Mouse (Mus musculus) testis, adult 2 months (tissue): ENCODE measurements around the gene Stxbp5. TPM values are rescaled to one million over a fixed set of nuclear protein-coding genes. Genes with fewer than 3 reads are reported as not detected.

Experiments
- H3K27ac ChIP-seq: fragments of 200-500 bp; 2 replicates; pipeline ENCODE4 v1.5.1; 2012; ENCODE audit warnings: low read depth, low read length; ENCODE audit not compliant: control insufficient read depth, insufficient read depth
- H3K27me3 ChIP-seq: fragments of 200-500 bp; 2 replicates; pipeline ENCODE4 v1.6.1; 2012; ENCODE audit warnings: mild to moderate bottlenecking, low read length, moderate library complexity; ENCODE audit not compliant: control insufficient read depth, insufficient read depth
- H3K36me3 ChIP-seq: fragments of 200-500 bp; 2 replicates; pipeline ENCODE4 v1.6.1; 2012; ENCODE audit warnings: mild to moderate bottlenecking, low read length; ENCODE audit not compliant: control insufficient read depth, insufficient read depth
- H3K4me1 ChIP-seq: fragments of 200-500 bp; 2 replicates; pipeline ENCODE4 v1.6.1; 2012; ENCODE audit warnings: low read length; ENCODE audit not compliant: control insufficient read depth, insufficient read depth
- H3K4me3 ChIP-seq: fragments of 200-500 bp; 2 replicates; pipeline ENCODE4 v1.5.1; 2012; ENCODE audit warnings: low read depth, mild to moderate bottlenecking, low read length, moderate library complexity, mixed read lengths; ENCODE audit not compliant: control insufficient read depth
- CTCF ChIP-seq: fragments of 200-500 bp; IDR thresholded peaks from 2 replicates; pipeline ENCODE4 v1.5.1; 2012; ENCODE audit warnings: low read depth, mild to moderate bottlenecking, inconsistent platforms, low read length, moderate library complexity; ENCODE audit not compliant: control insufficient read depth, insufficient read depth, insufficient replicate concordance
- POLR2A ChIP-seq: fragments of 200-500 bp; IDR thresholded peaks from 2 replicates; pipeline ENCODE4 v1.6.1; 2012; ENCODE audit warnings: low read depth, mild to moderate bottlenecking, inconsistent platforms, low read length, moderate library complexity; ENCODE audit not compliant: control insufficient read depth
- polyA plus RNA-seq: library from polyadenylated mRNA; depleted of rRNA; stranded (reverse); fragments of >200 nt; gene quantifications from 2 replicates; pipeline ENCODE4 v1.2.3, GENCODE M21; 2012; rRNA removed

The Stxbp5 gene
- polyA plus RNA-seq: 12.5 and 13.1 TPM in 2 replicates

DNA sequence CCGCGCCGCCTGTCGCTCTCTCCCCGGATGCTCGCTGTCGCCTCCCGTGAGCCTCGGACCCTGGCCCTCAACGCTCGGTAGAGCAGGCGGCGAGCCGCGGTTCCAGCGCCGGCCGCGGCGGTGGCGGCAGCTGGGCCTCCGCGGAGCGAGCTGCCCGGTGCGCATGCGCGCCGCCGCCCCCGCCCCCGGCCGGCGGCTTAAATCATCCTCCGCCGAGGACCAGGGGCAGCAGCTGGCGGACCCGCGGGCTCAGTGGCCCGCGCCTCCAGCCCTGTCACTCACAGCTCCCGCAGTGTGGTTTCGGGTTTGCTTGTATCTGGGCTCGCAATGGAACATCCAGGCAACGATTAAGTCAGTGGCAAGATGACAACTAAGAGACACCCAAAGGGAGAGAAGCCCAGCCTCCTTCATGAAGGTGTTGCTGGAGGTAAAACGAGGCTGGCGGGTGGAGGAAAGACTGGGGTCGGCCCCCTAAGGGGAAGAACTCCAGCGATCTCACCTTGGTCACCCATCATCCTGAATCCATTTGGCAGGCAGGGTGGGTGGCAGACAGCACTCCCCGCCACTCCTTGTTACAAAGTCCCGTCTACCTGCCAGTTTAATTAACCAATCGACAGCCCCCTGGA lies at the start of gene Stxbp5:
Gene Stxbp5 (minus strand): TSS at position 9 of the 626 bp plus-strand sequence.
- peaks cover 5% of the 10 kb centered on the region for H3K4me1 ChIP-seq
- no peaks in the 10 kb centered on the region for H3K36me3 ChIP-seq
- H3K27ac ChIP-seq: peak within 1 kb of the TSS; percentile 69
- H3K27me3 ChIP-seq: no peaks in the 10 kb centered on the region
- H3K4me3 ChIP-seq: peak within 1 kb of the TSS; percentile 93
- no peak for TF ChIP-seq CTCF
- no peak; the same call in 1 of the 2 replicates for TF ChIP-seq POLR2A

DNA sequence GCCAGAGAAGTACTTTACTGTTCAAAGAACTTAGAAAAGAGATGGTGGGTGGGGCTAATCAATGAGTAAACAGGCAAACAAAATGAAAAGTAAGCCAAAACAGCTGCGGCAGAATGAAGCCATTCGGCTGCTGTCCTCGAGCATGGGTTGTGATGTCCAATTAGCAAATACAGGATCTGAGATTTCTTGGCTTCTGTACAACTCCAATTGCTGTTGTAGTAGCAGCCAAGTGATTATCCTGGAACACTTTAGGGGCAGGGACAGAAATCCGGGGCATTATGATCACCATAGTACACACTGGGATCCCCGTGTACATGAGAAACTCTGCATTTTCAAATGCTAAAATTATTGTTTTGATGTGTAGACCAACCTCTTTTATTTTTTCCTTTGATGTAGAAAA lies 11.5 kb upstream of the Stxbp5 start:
- Histone ChIP-seq H3K36me3 (no peaks in the 10 kb centered on the region), H3K27ac (no peak overlapping the region), H3K4me3 (no peak overlapping the region), H3K27me3 (no peaks in the 10 kb centered on the region), H3K4me1 (no peaks in the 10 kb centered on the region)
- TF ChIP-seq POLR2A (no peak), CTCF (no peak)

DNA sequence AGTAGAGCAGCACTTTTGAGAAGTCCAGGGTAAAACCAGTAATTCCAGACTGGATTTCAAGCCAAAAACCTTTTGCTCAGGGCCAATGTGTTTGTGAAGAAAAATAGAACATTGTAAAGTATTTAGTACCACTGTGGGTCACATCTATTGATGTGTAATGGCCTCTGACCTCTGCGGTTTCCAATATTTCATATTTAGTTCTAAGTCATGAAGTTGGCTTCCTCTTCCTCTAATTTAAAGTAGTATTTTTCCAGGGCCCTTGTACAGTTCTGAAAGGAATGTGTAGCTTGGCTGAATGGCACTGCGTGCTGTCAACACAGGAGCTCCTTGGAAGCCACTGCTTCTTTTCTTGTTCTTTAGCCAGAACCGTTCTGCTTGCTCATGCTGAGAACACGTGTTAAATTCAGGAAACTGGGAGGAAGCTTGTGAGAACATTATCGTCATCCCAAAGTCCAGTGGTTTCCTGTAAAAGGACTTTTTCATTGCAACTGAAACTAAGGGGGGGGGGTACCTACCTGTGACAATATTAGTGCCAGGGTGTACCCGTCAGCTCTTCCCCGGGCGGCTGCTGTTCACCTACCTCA lies 7.1 kb upstream of the Stxbp5 start:
- TF ChIP-seq CTCF (no peak), POLR2A (no peak)

DNA sequence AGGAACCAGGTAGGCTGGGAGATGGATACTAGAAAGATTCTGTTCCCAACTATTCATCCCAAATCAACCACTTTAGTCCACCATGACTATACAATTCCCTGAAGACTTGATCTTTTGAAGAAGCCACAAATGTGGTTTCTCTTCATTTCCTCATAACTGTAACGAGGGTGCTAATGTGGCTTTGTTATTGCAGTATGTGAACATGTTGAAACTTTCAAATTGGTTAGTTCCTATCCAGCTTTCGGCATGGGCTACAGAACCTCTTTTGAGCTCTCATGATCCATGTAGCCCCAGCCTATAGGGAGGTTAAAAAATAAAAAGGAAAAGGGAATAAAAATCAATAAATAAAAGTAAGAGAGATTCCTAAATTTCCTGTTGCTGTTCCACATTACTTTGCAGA lies 6.6 kb upstream of the Stxbp5 start:
- Histone ChIP-seq H3K27ac (no peak overlapping the region), H3K4me1 (no peaks in the 10 kb centered on the region), H3K36me3 (no peaks in the 10 kb centered on the region), H3K4me3 (no peak overlapping the region), H3K27me3 (no peaks in the 10 kb centered on the region)
- TF ChIP-seq CTCF (no peak), POLR2A (no peak)

More for the DNA sequence above, 7.1 kb upstream of the Stxbp5 start:
- no peaks in the 10 kb centered on the region for H3K4me1 ChIP-seq
- H3K36me3 ChIP-seq: no peaks in the 10 kb centered on the region
- no peak overlapping the region for H3K27ac ChIP-seq
- H3K27me3 ChIP-seq: no peaks in the 10 kb centered on the region
- no peak overlapping the region for H3K4me3 ChIP-seq

GRCm38 (mm10) chr10:9906185-9906584 lies 5.3 kb upstream of the Stxbp5 start:
- Histone ChIP-seq H3K27me3 (no peaks in the 10 kb centered on the region), H3K4me3 (no peak overlapping the region), H3K27ac (no peak overlapping the region), H3K4me1 (peaks cover 4% of the 10 kb centered on the region), H3K36me3 (no peaks in the 10 kb centered on the region)
- TF ChIP-seq CTCF: no peak
- TF ChIP-seq POLR2A: no peak

DNA sequence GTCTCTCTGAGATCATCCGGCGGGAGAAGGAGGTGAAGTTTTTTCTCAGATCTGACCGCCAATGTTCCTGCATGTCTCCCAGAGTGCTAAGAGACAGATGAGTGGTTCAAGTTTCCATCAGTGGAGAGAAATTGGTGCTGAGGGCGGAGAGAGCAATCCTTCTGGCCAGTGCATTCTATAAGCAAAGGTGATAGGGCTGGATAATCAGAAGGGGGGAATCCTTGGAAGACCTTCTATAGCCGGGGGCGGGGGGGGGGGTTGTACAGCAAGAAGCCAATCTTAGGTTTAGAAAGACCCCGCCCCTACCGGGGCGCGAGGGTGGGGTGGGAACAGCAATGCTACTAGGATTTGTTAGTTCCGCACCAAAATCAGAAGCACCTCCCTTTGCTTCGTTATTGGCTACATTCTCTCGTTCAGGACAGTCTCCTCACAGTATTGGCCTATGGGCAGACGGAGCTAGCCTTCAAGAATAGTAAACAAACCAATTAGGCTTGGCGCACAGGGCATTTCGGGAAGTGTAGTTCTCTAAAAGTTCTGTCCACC lies 889 bp upstream of the Stxbp5 start:
- Histone ChIP-seq H3K4me3 (peak overlapping the region; percentile 93), H3K4me1 (peaks cover 5% of the 10 kb centered on the region), H3K36me3 (no peaks in the 10 kb centered on the region), H3K27me3 (no peaks in the 10 kb centered on the region), H3K27ac (no peak overlapping the region)
- TF ChIP-seq POLR2A (no peak), CTCF (no peak)

- Histone ChIP-seq H3K36me3 (no peaks in the 10 kb centered on the region), H3K27me3 (no peaks in the 10 kb centered on the region), H3K4me1 (peaks cover 5% of the 10 kb centered on the region), H3K4me3 (peak overlapping the region; percentile 93), H3K27ac (peak overlapping the region; percentile 69)
- no peak for TF ChIP-seq CTCF
- TF ChIP-seq POLR2A: 0 out of 2 replicates have a peak, but pooled peaks have one; percentile 39
These were observed 386 bp downstream of the Stxbp5 start for GRCm38 (mm10) chr10:9900315-9901070.
